Mouse (Mus musculus): ENCODE data around the gene Slc38a6.

DNA sequence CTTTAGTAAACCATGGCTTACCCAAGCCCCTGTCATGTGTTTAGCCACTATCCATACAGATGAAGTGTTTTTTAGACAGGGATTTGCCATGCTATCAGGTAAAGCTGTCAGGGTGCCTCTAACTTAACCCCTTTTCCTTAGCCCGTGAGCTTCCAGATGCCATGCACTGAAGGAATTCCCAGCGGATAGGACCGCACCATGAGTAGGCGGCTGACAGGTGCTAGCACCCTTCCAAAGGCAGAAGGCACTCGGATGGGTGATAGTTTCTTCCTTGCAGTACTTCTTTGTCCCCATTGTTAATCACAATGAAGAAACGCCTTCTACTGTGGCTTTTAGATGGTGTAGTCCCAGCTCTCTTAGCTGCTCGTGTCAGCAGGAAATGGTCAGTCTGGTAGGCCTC lies 60.6 kb downstream of the Slc38a6 start:
- TF ChIP-seq CHD2 (IDR thresholded peaks at IDR 0.05; ENCODE audit: low read depth, low read length) (no peak), MAFK (IDR thresholded peaks at IDR 0.05; ENCODE audit: insufficient read depth, low read depth, low read length) (no peak), ZNF384 (IDR thresholded peaks at IDR 0.05; ENCODE audit: low read depth, low read length) (no peak), ZC3H11A (IDR thresholded peaks at IDR 0.05; ENCODE audit: borderline replicate concordance, low read depth, low read length) (no peak), HCFC1 (IDR thresholded peaks at IDR 0.05; ENCODE audit: borderline replicate concordance, insufficient read depth, low read length) (no peak)

All from ES-E14 (cell line).